Mouse (Mus musculus) gonadal fat pad, adult 2 months (tissue): ENCODE results near the gene Sf3a3. TPM values are rescaled to one million over a fixed set of nuclear protein-coding genes. Genes with fewer than 3 reads are reported as not detected.

Source experiments
- DNase-seq: peaks from one replicate; pipeline ENCODE4 v3.0.0-alpha.2; 2012; ENCODE audit warnings: low read depth
- polyA plus RNA-seq: library from polyadenylated mRNA; depleted of rRNA; stranded (reverse); fragments of >200 nt; gene quantifications from 2 replicates; pipeline ENCODE4 v1.2.3, GENCODE M21; 2012; rRNA removed

Sf3a3 gene
- polyA plus RNA-seq, 1 experiment, result 14.4 TPM

DNA sequence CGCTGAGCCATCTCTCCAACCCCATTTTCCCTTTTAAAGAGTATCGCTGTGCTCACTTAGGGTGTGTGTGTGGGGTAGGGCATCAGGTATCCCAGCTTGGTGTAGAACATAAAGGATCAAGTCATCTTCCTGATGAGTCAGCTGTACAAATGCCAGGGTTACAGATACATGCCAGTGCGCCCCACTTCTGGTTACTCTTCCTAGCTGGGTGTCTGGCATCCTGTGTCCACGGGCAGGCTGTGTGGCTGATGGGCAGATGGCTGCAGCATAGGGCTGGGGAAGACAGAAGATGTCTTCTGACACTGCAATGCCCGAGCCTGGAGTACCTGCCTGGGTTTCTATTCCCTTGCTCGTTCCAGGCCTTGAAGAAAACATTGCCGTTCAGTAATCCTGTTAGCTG, 66.8 kb downstream of the Sf3a3 start:
- no peak for DNase-seq

Other genes with a start within 250 kb of the Sf3a3 start
- gene 3100002H09Rik, start 104.0 kb upstream of the Sf3a3 start, polyA plus RNA-seq, result not detected in 2 replicates
- gene Pou3f1, start 58.0 kb upstream of the Sf3a3 start, polyA plus RNA-seq, result 4.4 and 9.5 TPM in 2 replicates
- 5.8 and 7.3 TPM in 2 replicates for gene Utp11, start 21.2 kb upstream of the Sf3a3 start, polyA plus RNA-seq
- gene Fhl3, start 14.1 kb upstream of the Sf3a3 start, polyA plus RNA-seq, result 7.7 and 14.1 TPM in 2 replicates
- 31.5 and 37.5 TPM in 2 replicates for gene Inpp5b, start 27.1 kb downstream of the Sf3a3 start, polyA plus RNA-seq
- 6.1 and 6.2 TPM in 2 replicates for gene Mtf1, start 87.3 kb downstream of the Sf3a3 start, polyA plus RNA-seq
- 33.8 and 49.5 TPM in 2 replicates for gene Yrdc, start 135.9 kb downstream of the Sf3a3 start, polyA plus RNA-seq
- 76.3 and 77.6 TPM in 2 replicates for gene 1110065P20Rik, start 136.4 kb downstream of the Sf3a3 start, polyA plus RNA-seq
- 0.19 and 0.23 TPM in 2 replicates for gene Maneal, start 147.4 kb downstream of the Sf3a3 start, polyA plus RNA-seq
- gene Epha10, start 166.1 kb downstream of the Sf3a3 start, polyA plus RNA-seq, result 0.04 TPM in 1 of 2 replicates, not detected in the other
- 13.3 and 14.8 TPM in 2 replicates for gene 9930104L06Rik, start 222.3 kb downstream of the Sf3a3 start, polyA plus RNA-seq
- gene Cdca8, start 224.5 kb downstream of the Sf3a3 start, polyA plus RNA-seq, result 2.4 and 2.5 TPM in 2 replicates